Mouse (Mus musculus) central nervous system, embryonic 11.5 days (tissue): ENCODE results near the gene Fip1l1. TPM values are rescaled to one million over a fixed set of nuclear protein-coding genes. Genes with fewer than 3 reads are reported as not detected.

Experiments
- polyA plus RNA-seq: library from polyadenylated mRNA; depleted of rRNA; stranded (reverse); fragments of >200 nt; gene quantifications from 2 replicates; pipeline ENCODE4 v1.2.3, GENCODE M21; 2012; rRNA removed

Gene Fip1l1
- 101 and 117 TPM in 2 replicates for polyA plus RNA-seq

DNA sequence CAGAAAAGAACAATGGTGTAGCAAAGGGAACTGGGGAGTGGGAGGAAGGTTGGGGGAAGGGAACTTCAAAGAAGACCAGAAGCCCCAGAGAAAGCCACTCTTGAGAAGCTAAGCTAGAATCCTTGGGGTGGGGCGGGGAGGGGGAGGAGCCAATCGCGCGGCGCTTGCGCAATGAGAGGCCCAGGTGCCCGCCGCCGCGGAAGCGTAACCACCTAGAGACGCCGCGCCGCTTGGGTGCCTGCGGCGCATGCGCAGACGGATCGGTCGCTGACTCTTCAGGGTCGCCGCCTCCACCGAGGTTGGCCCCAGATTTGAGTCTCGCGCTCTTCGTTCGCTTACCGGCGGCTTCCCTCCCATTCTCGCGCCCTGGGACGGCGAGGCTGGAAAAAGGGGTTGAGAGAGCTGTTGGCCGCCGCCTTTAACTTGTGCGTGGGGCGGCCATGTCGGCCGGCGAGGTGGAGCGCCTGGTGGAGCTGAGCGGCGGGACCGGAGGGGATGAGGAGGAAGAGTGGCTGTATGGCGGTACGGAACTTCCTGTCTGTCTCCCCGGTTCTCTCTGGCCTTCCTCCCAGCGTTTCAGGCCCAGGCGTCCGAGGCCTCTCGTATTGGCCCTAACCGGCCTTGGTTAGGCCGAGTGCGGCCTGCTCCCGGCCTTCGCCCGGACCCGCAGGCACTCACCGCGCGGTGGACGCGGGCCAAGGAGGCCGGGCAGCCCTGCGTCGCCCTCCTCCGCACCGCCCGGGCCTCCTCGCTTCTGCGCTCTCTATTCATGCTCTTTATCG, at the start of gene Fip1l1:
Fip1l1 (plus strand) TSS at position 210 of the 782 bp plus-strand sequence.

GRCm38 (mm10) chr5:74531630-74532280, 3.5 kb upstream of the Fip1l1 start, which contains the start of gene Scfd2:
Scfd2 (minus strand) TSS chr5:74531759.

Other genes with a start within 250 kb of the Fip1l1 start
- gene Scfd2, start 3.7 kb upstream of the Fip1l1 start, polyA plus RNA-seq = 8.0 and 9.2 TPM in 2 replicates
- 0.35 and 0.80 TPM in 2 replicates for gene Lnx1, start 167.5 kb downstream of the Fip1l1 start, polyA plus RNA-seq